ENCODE assay signal across 12 mouse cellular contexts in the genomic region with DNA sequence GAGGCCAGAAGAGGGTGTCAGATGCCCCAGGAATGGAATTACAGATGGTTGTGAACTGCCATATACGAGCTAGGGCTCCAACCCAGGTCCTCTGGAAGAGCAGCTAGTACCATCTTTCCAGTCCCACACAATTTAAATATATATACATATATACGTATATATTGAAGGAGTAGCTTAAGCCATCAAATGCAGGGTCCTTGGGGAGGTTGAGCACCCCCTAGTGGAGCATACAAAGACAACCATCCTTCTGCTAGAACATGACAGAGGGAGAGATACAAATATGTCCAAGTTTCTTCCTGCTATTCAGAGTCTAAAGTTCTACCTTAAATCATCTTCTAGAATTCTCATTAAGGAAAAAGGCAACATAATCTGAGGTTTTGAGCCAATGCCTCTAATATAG.
DNase-seq lines count a peak whose midpoint lies in the region; TF ChIP-seq lines count a peak whose summit lies in the region.
"Had no signal": no experiment of that assay in that cellular context is flagged by ENCODE, and none has a peak within 500 bp of the region (broad histone marks: within the 10 kb centered on the region; RNA-seq: fewer than 3 reads in every experiment).

No protein-coding gene starts in this region.

- intact Hi-C loops in left cerebral cortex, adult 2 months (cut with DNase I): loop anchor here (10.0 kb wide), 1 partner anchor 135 kb away; no protein-coding TSS in a partner anchor
- intact Hi-C loops in left cerebral cortex, postnatal 10 days (cut with DNase I): loop anchor here (5.0 kb wide), 1 partner anchor 33 kb away; no protein-coding TSS in a partner anchor

- no peaks in the 10 kb centered on the region for H3K36me3 ChIP-seq in E14TG2a.4 (ENCODE audit: insufficient read depth, low read length)
- H3K36me3 ChIP-seq: embryonic facial prominence, embryonic 12.5 days; hindbrain, embryonic 13.5 days had no signal

- no peak overlapping the region for H3K27ac ChIP-seq in left cerebral cortex, adult 2 months
- H3K27ac ChIP-seq: embryonic facial prominence, embryonic 12.5 days; hindbrain, embryonic 13.5 days had no signal

- no peaks in the 10 kb centered on the region for H3K9me3 ChIP-seq in E14TG2a.4 (ENCODE audit: low read length)
- H3K9me3 ChIP-seq: embryonic facial prominence, embryonic 12.5 days; hindbrain, embryonic 13.5 days had no signal

- no peak for DNase-seq in left cerebral cortex, adult 2 months (ENCODE audit: extremely low spot score in 1 of 2, low spot score in 2 of 2)
- no peak for DNase-seq in left cerebral cortex, postnatal 10 days (ENCODE audit: extremely low spot score in 1 of 2, low spot score in 2 of 2)
- DNase-seq in A20 (ENCODE audit: low read depth, low spot score) (peak; percentile 44), adipocyte (ENCODE audit: low spot score) (no peak)
- DNase-seq in embryo, embryonic 10.5 days (ENCODE audit: low spot score): peak; percentile 47
- DNase-seq in layer of hippocampus, postnatal 25 days (ENCODE audit: extremely low spot score in 1 of 2, low spot score in 1 of 2): no peak
- DNase-seq: cerebellum, adult 11-12 months; kidney, postnatal 25 days; lung, postnatal 36 days had no signal

- peak; percentile 36 for TF ChIP-seq CTCF in left cerebral cortex, adult 2 months (IDR thresholded peaks at IDR 0.05)
- TF ChIP-seq CTCF in E14TG2a.4 (conservative IDR thresholded peaks at IDR 0.05; ENCODE audit: low read length): peak; percentile 62

- H3K27me3 ChIP-seq in E14TG2a.4 (ENCODE audit: insufficient read depth, low read length): peaks cover 5% of the 10 kb centered on the region; the same call in 1 of the 2 replicates
- H3K27me3 ChIP-seq: embryonic facial prominence, embryonic 12.5 days; hindbrain, embryonic 13.5 days had no signal

- H3K4me3 ChIP-seq in left cerebral cortex, adult 2 months: no peak overlapping the region
- no peak overlapping the region for H3K4me3 ChIP-seq in E14TG2a.4 (replicated peaks; ENCODE audit: low read length)
- H3K4me3 ChIP-seq: embryonic facial prominence, embryonic 12.5 days; hindbrain, embryonic 13.5 days had no signal

- H3K4me1 ChIP-seq in E14TG2a.4 (replicated peaks; ENCODE audit: low read depth, low read length): peaks cover 15% of the 10 kb centered on the region
- H3K4me1 ChIP-seq: embryonic facial prominence, embryonic 12.5 days had no signal

Comparison
In these comparisons a context has a peak if more than half of its experiments do, and no peak if none do; other contexts are left out.
1. DNase-seq: peak in A20 (single experiment) and embryo, embryonic 10.5 days (single experiment); none in left cerebral cortex, adult 2 months (0 of 2), left cerebral cortex, postnatal 10 days (0 of 2), adipocyte (single experiment) and layer of hippocampus, postnatal 25 days (0 of 2).